Mouse (Mus musculus) forebrain, embryonic 11.5 days (tissue): ENCODE measurements at regions not wholly inside any gene's neighbourhood (a gene's known extent, or its start where the extent isn't known, plus 50 kb on each side); places are given as distances from the start of the nearest gene placed in this dataset.

Source experiments
- ATAC-seq: fragments of 200-750 bp; cut with Nextera tagmentation; replicated peaks from 2 replicates; pipeline ENCODE4 v1.8.0; 2017; ENCODE audit warnings: moderate TSS enrichment; ENCODE audit not compliant: low FRiP score
- DNase-seq: peaks from one replicate; pipeline ENCODE4 v3.0.0-alpha.2; 2017; ENCODE audit warnings: low spot score
- H3K27ac ChIP-seq: fragments of 300-500 bp; sonication (generic); 2 replicates; pipeline ENCODE4 v1.5.1; 2014; ENCODE audit warnings: low read depth, low read length
- H3K27me3 ChIP-seq: fragments of 300-500 bp; sonication (generic); 2 replicates; pipeline ENCODE4 v1.6.1; 2014; ENCODE audit warnings: mild to moderate bottlenecking, low read length, mixed read lengths; ENCODE audit not compliant: control insufficient read depth, insufficient read depth
- H3K36me3 ChIP-seq: fragments of 300-500 bp; sonication (generic); 2 replicates; pipeline ENCODE4 v1.6.1; 2014; ENCODE audit warnings: mild to moderate bottlenecking, low read length, moderate library complexity, mixed read lengths; ENCODE audit not compliant: control insufficient read depth, insufficient read depth
- H3K4me1 ChIP-seq: fragments of 300-500 bp; sonication (generic); replicated peaks from 2 replicates; pipeline ENCODE4 v1.6.1; 2014; ENCODE audit warnings: low read length, mixed read lengths; ENCODE audit not compliant: control insufficient read depth, insufficient read depth
- H3K4me2 ChIP-seq: fragments of 300-500 bp; sonication (generic); 2 replicates; pipeline ENCODE4 v1.6.1; 2014; ENCODE audit warnings: low read depth, mild to moderate bottlenecking, low read length, moderate library complexity, mixed read lengths; ENCODE audit not compliant: severe bottlenecking
- H3K4me3 ChIP-seq: fragments of 300-500 bp; sonication (generic); 2 replicates; pipeline ENCODE4 v1.5.1; 2014; ENCODE audit warnings: low read depth, low read length
- H3K9ac ChIP-seq: fragments of 300-500 bp; sonication (generic); 2 replicates; pipeline ENCODE4 v1.6.1; 2014; ENCODE audit warnings: low read length
- H3K9me3 ChIP-seq: fragments of 300-500 bp; sonication (generic); 2 replicates; pipeline ENCODE4 v1.6.1; 2016; ENCODE audit warnings: low read length, mixed read lengths; ENCODE audit not compliant: control insufficient read depth
- WGBS: fragments of 180-500 bp; shearing (Covaris S2); extraction: QIAGEN DNeasy Blood & Tissue Kit; methylation state at CpG from one replicate; pipeline ENCODE4 v1.1.7; 2014; 5-methylcytosine and 5-hydroxymethylcytosine counted together

- no peak for ATAC-seq
- Histone ChIP-seq H3K4me3 (no peak overlapping the region), H3K9me3 (no peaks in the 10 kb centered on the region), H3K27ac (no peak overlapping the region), H3K4me2 (no peak overlapping the region), H3K27me3 (no peaks in the 10 kb centered on the region), H3K4me1 (no peaks in the 10 kb centered on the region), H3K9ac (no peak overlapping the region), H3K36me3 (no peaks in the 10 kb centered on the region)
- DNase-seq = no peak
- 68% methylated on average over 1 of the region's 1 CpGs for WGBS
Measured at GRCm38 (mm10) chr13:78783591-78784240, 584.2 kb upstream of the Nr2f1 start.
